Comparison of ENCODE assay signal across 7 mouse cellular contexts in the genomic region with DNA sequence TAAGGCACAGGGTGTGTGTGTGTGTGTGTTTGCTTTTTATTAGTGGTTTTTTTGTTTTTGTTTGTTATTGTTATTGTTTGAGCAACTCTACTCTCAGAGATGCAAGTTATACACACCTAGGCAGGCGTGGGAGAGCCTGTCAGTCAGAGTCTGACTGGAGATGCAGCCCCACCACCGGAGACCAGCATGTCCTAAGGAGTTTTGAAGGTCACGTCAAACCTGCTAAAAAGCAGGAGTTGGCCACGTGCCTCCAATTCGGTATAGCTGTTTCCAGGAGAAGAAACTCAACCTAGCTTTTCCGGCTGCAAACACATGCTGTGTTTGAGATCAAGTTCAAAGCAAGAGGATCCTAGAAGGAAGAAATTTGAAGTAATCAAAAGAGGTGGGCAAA. TPM values are rescaled to one million over a fixed set of nuclear protein-coding genes. Genes with fewer than 3 reads are reported as not detected.
A peak's percentile ranks its signal among the peaks of the same experiment; 100 is the strongest.
DNase-seq lines count a peak whose midpoint lies in the region; ATAC-seq and TF ChIP-seq lines count a peak whose summit lies in the region.

No protein-coding gene starts in this region.

- ATAC-seq in lung, postnatal 0 days, result no peak
- no peak for ATAC-seq in erythroid progenitor cell, adult 5-6 weeks (replicated peaks; ENCODE audit: low FRiP score, poor library complexity, severe bottlenecking)

- no peak overlapping the region for H3K27ac ChIP-seq in lung, postnatal 0 days (ENCODE audit: low read length)
- H3K27ac ChIP-seq in embryonic facial prominence, embryonic 10.5 days (replicated peaks), result no peak overlapping the region

- H3K36me3 ChIP-seq in lung, postnatal 0 days (ENCODE audit: insufficient read depth, low read length), result no peaks in the 10 kb centered on the region
- H3K36me3 ChIP-seq in embryonic facial prominence, embryonic 10.5 days (replicated peaks), result no peaks in the 10 kb centered on the region

- no peak overlapping the region for H3K9ac ChIP-seq in lung, postnatal 0 days (replicated peaks; ENCODE audit: low read depth)

- no peak for TF ChIP-seq CTCF in lung, postnatal 0 days (IDR thresholded peaks at IDR 0.05)

- no peak overlapping the region for H3K4me3 ChIP-seq in lung, postnatal 0 days (ENCODE audit: low read depth, low read length)
- H3K4me3 ChIP-seq in embryonic facial prominence, embryonic 10.5 days, result peak overlapping the region; percentile 71

- no peaks in the 10 kb centered on the region for H3K9me3 ChIP-seq in lung, postnatal 0 days (ENCODE audit: low read length)
- H3K9me3 ChIP-seq in embryonic facial prominence, embryonic 10.5 days, result no peaks in the 10 kb centered on the region

- H3K4me1 ChIP-seq in lung, postnatal 0 days (ENCODE audit: insufficient read depth, low read depth, low read length), result 0 out of 2 replicates have a peak, but pooled peaks cover 3% of the 10 kb centered on the region
- peaks cover 23% of the 10 kb centered on the region for H3K4me1 ChIP-seq in embryonic facial prominence, embryonic 10.5 days

- WGBS in lung, postnatal 0 days, result 15% methylated on average over 6 of the region's 6 CpGs
- WGBS in embryonic facial prominence, embryonic 10.5 days, result 13% methylated on average over 6 of the region's 6 CpGs

- no peak for TF ChIP-seq EP300 in lung, postnatal 0 days (IDR thresholded peaks at IDR 0.05)

- peak; percentile 10 for DNase-seq in lung, postnatal 0 days (ENCODE audit: low spot score)
- DNase-seq in lung, adult 18-20 months, result no peak
- peak; percentile 10 for DNase-seq in embryonic facial prominence, embryonic 10.5 days (ENCODE audit: low spot score)
- peak; percentile 34 for DNase-seq in kidney, adult 18-20 months
- DNase-seq in neural tube, embryonic 10.5 days (ENCODE audit: extremely low spot score, low spot score), result peak; percentile 15
- no peak for DNase-seq in lung, postnatal 14 days

- peak overlapping the region; percentile 96; the same call in 1 of the 2 replicates for H3K4me2 ChIP-seq in lung, postnatal 0 days (replicated peaks; ENCODE audit: low read depth, low read length)

- H3K27me3 ChIP-seq in lung, postnatal 0 days (replicated peaks; ENCODE audit: insufficient read depth, low read length), result 0 out of 2 replicates have a peak, but pooled peaks cover 3% of the 10 kb centered on the region
- H3K27me3 ChIP-seq in embryonic facial prominence, embryonic 10.5 days (replicated peaks; ENCODE audit: low read depth, poor library complexity, severe bottlenecking), result peaks cover 71% of the 10 kb centered on the region

RNA-seq across cellular contexts. Expression of a gene that starts 0.3 kb away (rescaled TPM):
- polyA plus RNA-seq in lung, postnatal 0 days (2015; fragmentation: Nextera tagmentation; extraction: Ambion mirVana), result 1.5 and 1.7 TPM in 2 replicates
- polyA plus RNA-seq in embryonic facial prominence, embryonic 10.5 days (2016; fragmentation: Nextera tagmentation; extraction: Ambion mirVana), result 0.50 and 0.52 TPM in 2 replicates
- 0.42 TPM in 1 of 2 replicates, not detected in the other for total RNA-seq in erythroid progenitor cell, adult 5-6 weeks (2015; ENCODE audit: low replicate concordance)
- total RNA-seq in erythroid progenitor cell, adult 5-6 weeks (2017; ENCODE audit: low replicate concordance), result not detected in 2 replicates

Comparison
In these comparisons a context has a peak if more than half of its experiments do, and no peak if none do; other contexts are left out.
1. DNase-seq: peak in lung, postnatal 0 days (single experiment), embryonic facial prominence, embryonic 10.5 days (single experiment), kidney, adult 18-20 months (single experiment) and neural tube, embryonic 10.5 days (single experiment); none in lung, adult 18-20 months (0 of 2) and lung, postnatal 14 days (single experiment).